Mouse (Mus musculus): ENCODE measurements at regions not wholly inside any gene's neighbourhood (a gene's known extent, or its start where the extent isn't known, plus 50 kb on each side); places are given as distances from the start of the nearest gene placed in this dataset.

DNA sequence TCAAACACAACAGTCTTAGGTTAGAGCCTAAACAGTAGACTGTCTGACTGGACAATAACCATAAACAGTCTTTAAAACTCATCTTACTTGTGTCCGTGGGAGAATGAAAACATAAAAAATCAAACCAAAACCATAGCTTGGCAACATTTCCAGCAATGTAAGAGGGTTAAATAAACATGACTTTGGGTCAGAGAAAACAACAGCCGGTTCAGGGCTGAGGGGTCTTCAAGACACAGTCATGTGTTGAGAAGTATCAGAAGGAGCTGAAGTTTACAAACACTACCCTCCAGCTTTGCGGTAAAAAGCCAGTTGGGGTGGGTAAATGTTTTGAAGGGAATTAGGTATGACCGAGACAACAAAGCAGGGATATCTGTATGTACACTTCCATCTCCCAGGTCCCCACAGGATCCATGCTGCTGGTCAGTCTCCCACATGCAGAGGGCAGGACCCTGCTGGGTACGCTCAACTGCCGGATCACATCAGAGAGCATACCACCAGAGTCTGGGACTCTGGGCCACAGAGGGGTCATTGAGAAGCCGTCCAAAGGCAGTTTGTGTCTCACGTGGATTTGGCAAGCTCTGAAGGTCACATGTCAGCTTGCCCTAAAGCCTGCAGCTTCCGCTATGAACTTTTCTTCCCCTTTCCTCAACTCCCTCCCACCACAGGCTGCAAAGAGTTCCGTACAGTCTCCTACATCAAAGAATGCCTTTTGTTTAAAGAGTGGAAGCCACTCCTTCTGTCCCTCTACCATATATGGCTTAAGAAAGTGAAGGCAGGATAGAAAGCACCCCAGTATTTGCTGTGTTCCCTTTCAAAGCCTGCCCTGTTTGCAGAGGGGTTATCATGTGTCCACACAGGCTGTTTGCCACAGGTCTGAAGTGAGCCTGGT is 103.9 kb upstream of the Thbs1 start:
- TF ChIP-seq CTCF (IDR thresholded peaks at IDR 0.05; ENCODE audit: low read depth, low read length): no peak
- no peak for TF ChIP-seq POLR2A (IDR thresholded peaks at IDR 0.05; ENCODE audit: extremely low read depth, insufficient read depth, low read length)

Measured in liver, adult 2 months (tissue).